Mouse (Mus musculus) myocyte (in vitro differentiated cells): Measurements from ENCODE around the gene Eln. TPM values are rescaled to one million over a fixed set of nuclear protein-coding genes. Genes with fewer than 3 reads are reported as not detected.

Source experiments
- H3K27me3 ChIP-seq: one replicate; pipeline ENCODE4 v1.6.1; 2011; ENCODE audit not compliant: control insufficient read depth, insufficient read depth, insufficient read length
- H3K36me3 ChIP-seq: one replicate; pipeline ENCODE4 v1.6.1; 2011; ENCODE audit not compliant: control insufficient read depth, insufficient read depth
- H3K4me2 ChIP-seq: one replicate; pipeline ENCODE4 v1.6.1; 2011; ENCODE audit warnings: low read depth, control low read depth
- H3K4me3 ChIP-seq: one replicate; pipeline ENCODE4 v1.5.1; 2011; ENCODE audit warnings: mild to moderate bottlenecking, control low read depth, moderate library complexity
- H3K79me2 ChIP-seq: one replicate; pipeline ENCODE4 v1.6.1; 2011; ENCODE audit not compliant: control insufficient read depth, insufficient read depth
- H3ac ChIP-seq: one replicate; pipeline ENCODE4 v1.6.1; 2011; ENCODE audit not compliant: control insufficient read depth, insufficient read length
- CEBPB ChIP-seq: IDR thresholded peaks from 2 replicates; pipeline ENCODE4 v1.6.1; 2011; ENCODE audit warnings: mild to moderate bottlenecking, moderate library complexity; ENCODE audit not compliant: poor library complexity, insufficient read depth, severe bottlenecking
- E2F4 ChIP-seq: IDR thresholded peaks from one replicate; pipeline ENCODE4 v1.6.1; 2011; ENCODE audit warnings: mild to moderate bottlenecking, control low read depth, moderate library complexity; ENCODE audit not compliant: insufficient read depth
- MAX ChIP-seq: IDR thresholded peaks from one replicate; pipeline ENCODE4 v1.6.1; 2011; ENCODE audit warnings: low read depth, mild to moderate bottlenecking, control low read depth
- MYOD1 ChIP-seq, 3 experiments: IDR thresholded peaks; one replicate each; pipeline ENCODE4 v1.6.1; 2011; ENCODE audit warnings: control low read depth in 2 of 3, low read depth in 2 of 3, mild to moderate bottlenecking in 2 of 3, moderate library complexity in 1 of 3; ENCODE audit not compliant: insufficient read length in 2 of 3, control insufficient read depth in 1 of 3
- MYOG ChIP-seq, 3 experiments: IDR thresholded peaks; one replicate each; pipeline ENCODE4 v1.6.1; 2011; ENCODE audit warnings: control low read depth in 2 of 3, low read depth in 2 of 3, mild to moderate bottlenecking in 2 of 3; ENCODE audit not compliant: insufficient read length in 2 of 3, control insufficient read depth in 1 of 3, insufficient read depth in 1 of 3
- POLR2A ChIP-seq: IDR thresholded peaks from one replicate; pipeline ENCODE4 v1.6.1; 2011; ENCODE audit warnings: low read depth, mild to moderate bottlenecking, control low read depth, moderate library complexity; ENCODE audit not compliant: insufficient read length
- POLR2AphosphoS2 ChIP-seq: IDR thresholded peaks from one replicate; pipeline ENCODE4 v1.6.1; 2011; ENCODE audit warnings: low read depth, control low read depth; ENCODE audit not compliant: insufficient read length
- REST ChIP-seq: IDR thresholded peaks from one replicate; pipeline ENCODE4 v1.6.1; 2011; ENCODE audit warnings: mild to moderate bottlenecking, control low read depth, moderate library complexity; ENCODE audit not compliant: insufficient read depth, insufficient read length
- SRF ChIP-seq: IDR thresholded peaks from one replicate; pipeline ENCODE4 v1.6.1; 2011; ENCODE audit warnings: low read depth; ENCODE audit not compliant: control insufficient read depth, insufficient read length
- TCF12 ChIP-seq: IDR thresholded peaks from one replicate; pipeline ENCODE4 v1.6.1; 2011; ENCODE audit warnings: mild to moderate bottlenecking, control low read depth; ENCODE audit not compliant: poor library complexity, insufficient read depth, severe bottlenecking
- TCF3 ChIP-seq: IDR thresholded peaks from one replicate; pipeline ENCODE4 v1.6.1; 2011; ENCODE audit warnings: low read depth, control low read depth; ENCODE audit not compliant: insufficient read length
- USF1 ChIP-seq: IDR thresholded peaks from one replicate; pipeline ENCODE4 v1.6.1; 2011; ENCODE audit warnings: low read depth, mild to moderate bottlenecking, control low read depth, moderate library complexity
- polyA plus RNA-seq: library from polyadenylated mRNA; unstranded; fragments of >200 nt; fragmentation: generic; extraction: Trizol; gene quantifications from one replicate; pipeline ENCODE4 v1.2.1, GENCODE M21; 2012; ENCODE audit warnings: missing spikeins

Eln gene
- 0.02 TPM for polyA plus RNA-seq

GRCm38 (mm10) chr5:134746890-134747511, at the start of gene Eln:
TSS of gene Eln (minus strand) at chr5:134747323.
- peaks cover 52% of the 10 kb centered on the region for H3K27me3 ChIP-seq
- TF ChIP-seq MYOG (IDR thresholded peaks at IDR 0.05; ENCODE audit: control insufficient read depth in 1 of 3, insufficient read depth in 1 of 3, insufficient read length in 2 of 3, low read depth in 2 of 3) = no peak
- TF ChIP-seq SRF = no peak
- no peak for TF ChIP-seq POLR2A
- no peak for TF ChIP-seq TCF3
- no peak for TF ChIP-seq CEBPB
- no peak for TF ChIP-seq POLR2AphosphoS2
- no peak for TF ChIP-seq MYOD1 (IDR thresholded peaks at IDR 0.05; ENCODE audit: control insufficient read depth in 1 of 3, insufficient read length in 2 of 3, low read depth in 2 of 3)
- no peak for TF ChIP-seq REST
- TF ChIP-seq E2F4 = no peak
- TF ChIP-seq TCF12 = no peak
- no peak for TF ChIP-seq MAX
- no peak for TF ChIP-seq USF1
- H3K79me2 ChIP-seq = no peaks in the 10 kb centered on the region
- H3K4me3 ChIP-seq = no peak within 1 kb of the TSS
- no peaks in the 10 kb centered on the region for H3K36me3 ChIP-seq
- no peak within 1 kb of the TSS for H3ac ChIP-seq
- H3K4me2 ChIP-seq = no peak within 1 kb of the TSS

GRCm38 (mm10) chr5:134790080-134790995, 43.2 kb upstream of the Eln start:
- peaks cover 8% of the 10 kb centered on the region for H3K27me3 ChIP-seq
- no peak for TF ChIP-seq TCF12
- TF ChIP-seq CEBPB = no peak
- no peak for TF ChIP-seq POLR2AphosphoS2
- TF ChIP-seq REST = no peak
- TF ChIP-seq MYOD1 (IDR thresholded peaks at IDR 0.05; ENCODE audit: control insufficient read depth in 1 of 3, insufficient read length in 2 of 3, low read depth in 2 of 3) = no peak
- no peak for TF ChIP-seq MYOG (IDR thresholded peaks at IDR 0.05; ENCODE audit: control insufficient read depth in 1 of 3, insufficient read depth in 1 of 3, insufficient read length in 2 of 3, low read depth in 2 of 3)
- no peak for TF ChIP-seq MAX
- no peak for TF ChIP-seq TCF3
- no peak for TF ChIP-seq SRF
- TF ChIP-seq POLR2A = no peak
- no peak for TF ChIP-seq E2F4
- no peak for TF ChIP-seq USF1
- H3ac ChIP-seq = no peak overlapping the region

GRCm38 (mm10) chr5:134788237-134788636, 41.1 kb upstream of the Eln start:
- no peak overlapping the region for H3K4me2 ChIP-seq
- TF ChIP-seq CEBPB (no peak), E2F4 (no peak), USF1 (no peak), TCF12 (no peak), REST (no peak), SRF (no peak), MYOG (IDR thresholded peaks at IDR 0.05; ENCODE audit: control insufficient read depth in 1 of 3, insufficient read depth in 1 of 3, insufficient read length in 2 of 3, low read depth in 2 of 3) (no peak), MAX (no peak), TCF3 (no peak), POLR2AphosphoS2 (no peak)
- H3K27me3 ChIP-seq = peaks cover 7% of the 10 kb centered on the region
- H3K4me3 ChIP-seq = no peak overlapping the region
- H3K79me2 ChIP-seq = no peaks in the 10 kb centered on the region
- H3ac ChIP-seq = no peak overlapping the region
- H3K36me3 ChIP-seq = no peaks in the 10 kb centered on the region

More at GRCm38 (mm10) chr5:134790080-134790995, 43.2 kb upstream of the Eln start:
- H3K79me2 ChIP-seq = no peaks in the 10 kb centered on the region
- no peak overlapping the region for H3K4me2 ChIP-seq
- H3K36me3 ChIP-seq = no peaks in the 10 kb centered on the region
- no peak overlapping the region for H3K4me3 ChIP-seq

- Histone ChIP-seq H3K79me2 (no peaks in the 10 kb centered on the region), H3K27me3 (peaks cover 16% of the 10 kb centered on the region), H3K4me2 (no peak overlapping the region), H3K36me3 (no peaks in the 10 kb centered on the region), H3K4me3 (no peak overlapping the region), H3ac (no peak overlapping the region)
- TF ChIP-seq MAX (no peak), CEBPB (no peak), TCF12 (no peak), MYOG (IDR thresholded peaks at IDR 0.05; ENCODE audit: control insufficient read depth in 1 of 3, insufficient read depth in 1 of 3, insufficient read length in 2 of 3, low read depth in 2 of 3) (no peak), TCF3 (no peak), MYOD1 (IDR thresholded peaks at IDR 0.05; ENCODE audit: control insufficient read depth in 1 of 3, insufficient read length in 2 of 3, low read depth in 2 of 3) (no peak), POLR2A (no peak), REST (no peak), SRF (no peak)
These were observed 38.7 kb upstream of the Eln start for GRCm38 (mm10) chr5:134785691-134786371.
